Mouse (Mus musculus) liver, adult 2 months (tissue): ENCODE measurements at regions not wholly inside any gene's neighbourhood (a gene's known extent, or its start where the extent isn't known, plus 50 kb on each side); places are given as distances from the start of the nearest gene placed in this dataset.

Experiments
- DNase-seq: peaks from one replicate; pipeline ENCODE4 v3.0.0-alpha.2; 2011; ENCODE audit warnings: low read depth, low spot score; ENCODE audit errors: extremely low read depth
- H3K27ac ChIP-seq: fragments of 200-500 bp; replicated peaks from 2 replicates; pipeline ENCODE4 v1.5.1; 2012; ENCODE audit warnings: low read depth, mild to moderate bottlenecking, control low read depth, inconsistent platforms, low read length; ENCODE audit not compliant: insufficient read depth
- H3K27me3 ChIP-seq: fragments of 200-500 bp; 2 replicates; pipeline ENCODE4 v1.6.1; 2012; ENCODE audit warnings: mild to moderate bottlenecking, moderate library complexity, low read length, inconsistent platforms; ENCODE audit not compliant: control insufficient read depth, insufficient read depth
- H3K36me3 ChIP-seq: fragments of 200-500 bp; 2 replicates; pipeline ENCODE4 v1.6.1; 2012; ENCODE audit warnings: low read length, inconsistent platforms; ENCODE audit not compliant: control insufficient read depth, insufficient read depth
- H3K4me1 ChIP-seq: fragments of 200-500 bp; 2 replicates; pipeline ENCODE4 v1.6.1; 2011; ENCODE audit warnings: low read length; ENCODE audit not compliant: control insufficient read depth, insufficient read depth
- H3K4me3 ChIP-seq: fragments of 200-500 bp; 2 replicates; pipeline ENCODE4 v1.5.1; 2011; ENCODE audit warnings: low read depth, mild to moderate bottlenecking, control low read depth, low read length, moderate library complexity; ENCODE audit not compliant: insufficient read depth
- H3K79me2 ChIP-seq: fragments of 200-500 bp; 2 replicates; pipeline ENCODE4 v1.6.1; 2012; ENCODE audit warnings: inconsistent platforms, mild to moderate bottlenecking, low read length, moderate library complexity; ENCODE audit not compliant: control insufficient read depth, insufficient read depth
- H3K9ac ChIP-seq: fragments of 200-500 bp; 2 replicates; pipeline ENCODE4 v1.6.1; 2012; ENCODE audit warnings: low read depth, mild to moderate bottlenecking, control low read depth, inconsistent platforms, low read length
- CTCF ChIP-seq: fragments of 200-500 bp; IDR thresholded peaks from 2 replicates; pipeline ENCODE4 v1.5.1; 2011; ENCODE audit warnings: low read depth, low read length, control low read depth
- POLR2A ChIP-seq: fragments of 200-500 bp; IDR thresholded peaks from 2 replicates; pipeline ENCODE4 v1.6.1; 2011; ENCODE audit warnings: low read length, control low read depth; ENCODE audit not compliant: insufficient read depth; ENCODE audit errors: extremely low read depth
- WGBS: fragments of 180-500 bp; shearing (Covaris S2); methylation state at CpG from one replicate; pipeline ENCODE4 v1.1.7; 2018; 5-methylcytosine and 5-hydroxymethylcytosine counted together

GRCm38 (mm10) chr10:98624681-98625321, 289.4 kb upstream of the Atp2b1 start:
- no peaks in the 10 kb centered on the region for H3K79me2 ChIP-seq
- 70% methylated on average over 12 of the region's 12 CpGs for WGBS
- H3K36me3 ChIP-seq, result no peaks in the 10 kb centered on the region
- no peak overlapping the region for H3K27ac ChIP-seq
- H3K9ac ChIP-seq, result no peak overlapping the region
- no peak overlapping the region for H3K4me3 ChIP-seq
- DNase-seq, result no peak
- H3K4me1 ChIP-seq, result no peaks in the 10 kb centered on the region
- H3K27me3 ChIP-seq, result no peaks in the 10 kb centered on the region
- TF ChIP-seq CTCF, result no peak
- TF ChIP-seq POLR2A, result no peak

GRCm38 (mm10) chr10:98628191-98628590, 286.0 kb upstream of the Atp2b1 start:
- H3K4me1 ChIP-seq, result no peaks in the 10 kb centered on the region
- TF ChIP-seq POLR2A (no peak), CTCF (no peak)
- 91% methylated on average over 1 of the region's 1 CpGs for WGBS

GRCm38 (mm10) chr10:98629248-98629647, 285.0 kb upstream of the Atp2b1 start:
- no peak for DNase-seq
- no peaks in the 10 kb centered on the region for H3K27me3 ChIP-seq
- no peak for TF ChIP-seq POLR2A
- TF ChIP-seq CTCF, result no peak
- WGBS, result 49% methylated on average over 3 of the region's 3 CpGs
- H3K36me3 ChIP-seq, result no peaks in the 10 kb centered on the region
- H3K4me3 ChIP-seq, result no peak overlapping the region
- no peak overlapping the region for H3K27ac ChIP-seq
- H3K9ac ChIP-seq, result no peak overlapping the region
- H3K79me2 ChIP-seq, result no peaks in the 10 kb centered on the region
- H3K4me1 ChIP-seq, result no peaks in the 10 kb centered on the region

More at GRCm38 (mm10) chr10:98628191-98628590, 286.0 kb upstream of the Atp2b1 start:
- Histone ChIP-seq H3K27me3 (no peaks in the 10 kb centered on the region), H3K36me3 (no peaks in the 10 kb centered on the region), H3K27ac (no peak overlapping the region), H3K4me3 (no peak overlapping the region), H3K79me2 (no peaks in the 10 kb centered on the region), H3K9ac (no peak overlapping the region)
- DNase-seq, result no peak

GRCm38 (mm10) chr10:98637759-98638611, 276.2 kb upstream of the Atp2b1 start:
- DNase-seq, result no peak
- Histone ChIP-seq H3K36me3 (no peaks in the 10 kb centered on the region), H3K4me3 (no peak overlapping the region), H3K9ac (no peak overlapping the region), H3K27ac (no peak overlapping the region), H3K27me3 (no peaks in the 10 kb centered on the region), H3K79me2 (no peaks in the 10 kb centered on the region), H3K4me1 (no peaks in the 10 kb centered on the region)
- TF ChIP-seq CTCF (no peak), POLR2A (no peak)
- 81% methylated on average over 14 of the region's 14 CpGs for WGBS

GRCm38 (mm10) chr10:98645681-98646122, 268.5 kb upstream of the Atp2b1 start:
- H3K36me3 ChIP-seq, result no peaks in the 10 kb centered on the region
- no peaks in the 10 kb centered on the region for H3K4me1 ChIP-seq
- no peak for DNase-seq
- H3K79me2 ChIP-seq, result no peaks in the 10 kb centered on the region
- no peak overlapping the region for H3K4me3 ChIP-seq
- no peak overlapping the region for H3K27ac ChIP-seq
- 91% methylated on average over 10 of the region's 10 CpGs for WGBS
- H3K9ac ChIP-seq, result no peak overlapping the region
- TF ChIP-seq POLR2A (no peak), CTCF (no peak)
- H3K27me3 ChIP-seq, result no peaks in the 10 kb centered on the region
